21 mouse cellular contexts compared by ENCODE assay signal in genomic region chr1:91201122-91201521, GRCm38 (mm10). TPM values are rescaled to one million over a fixed set of nuclear protein-coding genes. Genes with fewer than 3 reads are reported as not detected.
DNase-seq lines count a peak whose midpoint lies in the region; ATAC-seq and TF ChIP-seq lines count a peak whose summit lies in the region.
"Had no signal": no experiment of that assay in that cellular context is flagged by ENCODE, and none has a peak within 500 bp of the region (broad histone marks: within the 10 kb centered on the region; RNA-seq: fewer than 3 reads in every experiment).

No protein-coding gene starts in this region.

- peaks cover 14% of the 10 kb centered on the region for H3K4me1 ChIP-seq in forebrain, embryonic 16.5 days (replicated peaks; ENCODE audit: control insufficient read depth, insufficient read depth, low read length)
- 0 out of 2 replicates have a peak, but pooled peaks cover 3% of the 10 kb centered on the region for H3K4me1 ChIP-seq in forebrain, embryonic 10.5 days
- H3K4me1 ChIP-seq: forebrain, embryonic 12.5 days had no signal

- no peak for TF ChIP-seq POLR2A in brain, embryonic 14.5 days (IDR thresholded peaks at IDR 0.05; ENCODE audit: borderline replicate concordance, extremely low read depth, insufficient read depth, insufficient read length, poor library complexity, severe bottlenecking)

- no peak for TF ChIP-seq CTCF in layer of hippocampus, adult 2 months (conservative IDR thresholded peaks at IDR 0.05)
- TF ChIP-seq CTCF in brain, embryonic 14.5 days (IDR thresholded peaks at IDR 0.05; ENCODE audit: borderline replicate concordance, extremely low read depth, insufficient read depth, insufficient read length), result no peak

- peak; percentile 59; the same call in 1 of the 2 replicates for ATAC-seq in forebrain, embryonic 16.5 days
- ATAC-seq in activated CD4-positive, CD25-positive, alpha-beta regulatory T cell, adult 4 months, result no peak
- ATAC-seq: hindbrain, embryonic 16.5 days had no signal

- H3K9me3 ChIP-seq in forebrain, embryonic 16.5 days (ENCODE audit: control insufficient read depth, low read length), result no peaks in the 10 kb centered on the region
- H3K9me3 ChIP-seq in forebrain, embryonic 10.5 days, result no peaks in the 10 kb centered on the region
- H3K9me3 ChIP-seq: forebrain, embryonic 12.5 days; heart, embryonic 10.5 days; hindbrain, embryonic 12.5 days had no signal

- no peak overlapping the region for H3K4me2 ChIP-seq in forebrain, embryonic 16.5 days (ENCODE audit: low read length)
- H3K4me2 ChIP-seq: forebrain, embryonic 12.5 days; hindbrain, embryonic 12.5 days had no signal

- H3K27me3 ChIP-seq in forebrain, embryonic 16.5 days (replicated peaks; ENCODE audit: control insufficient read depth, insufficient read depth, low read length), result no peaks in the 10 kb centered on the region
- no peaks in the 10 kb centered on the region for H3K27me3 ChIP-seq in forebrain, embryonic 10.5 days (ENCODE audit: poor library complexity, severe bottlenecking)
- H3K27me3 ChIP-seq: forebrain, embryonic 12.5 days; hindbrain, embryonic 12.5 days had no signal

- H3K9ac ChIP-seq in forebrain, embryonic 16.5 days (replicated peaks; ENCODE audit: low read depth, low read length), result no peak overlapping the region
- H3K9ac ChIP-seq: forebrain, embryonic 12.5 days; hindbrain, embryonic 12.5 days had no signal

- no peaks in the 10 kb centered on the region for H3K36me3 ChIP-seq in forebrain, embryonic 16.5 days (ENCODE audit: control insufficient read depth, insufficient read depth)
- no peaks in the 10 kb centered on the region for H3K36me3 ChIP-seq in forebrain, embryonic 10.5 days (replicated peaks)
- H3K36me3 ChIP-seq: forebrain, embryonic 12.5 days; heart, embryonic 10.5 days; hindbrain, embryonic 12.5 days had no signal

- no peak overlapping the region for H3K27ac ChIP-seq in forebrain, embryonic 16.5 days (ENCODE audit: low read length)
- H3K27ac ChIP-seq in forebrain, embryonic 10.5 days, result no peak overlapping the region
- peak overlapping the region; percentile 71 for H3K27ac ChIP-seq in layer of hippocampus, adult 2 months
- H3K27ac ChIP-seq: forebrain, embryonic 12.5 days; gastrocnemius, adult 2 months; heart, embryonic 10.5 days; hindbrain, embryonic 12.5 days had no signal

- no peak for DNase-seq in forebrain, embryonic 10.5 days (ENCODE audit: extremely low spot score, low spot score)
- no peak for DNase-seq in layer of hippocampus, adult 2 months (ENCODE audit: low spot score in 2 of 2)
- DNase-seq in layer of hippocampus, adult 9-10 months (ENCODE audit: low spot score), result no peak
- peak; percentile 17 for DNase-seq in NIH3T3 (ENCODE audit: low read depth)
- peak; percentile 75 for DNase-seq in brain, embryonic 14.5 days (ENCODE audit: low read depth)
- DNase-seq: adrenal gland, postnatal 10 days; cerebellum, adult 18-20 months; cerebellum, adult 9-11 months; cerebellum, postnatal 36 days; gastrocnemius, adult 2 months; gastrocnemius, postnatal 25 days; heart, postnatal 10 days; heart, postnatal 4 days; kidney, adult 11 months; kidney, adult 9 months had no signal

- no peak overlapping the region for H3K4me3 ChIP-seq in forebrain, embryonic 16.5 days (replicated peaks; ENCODE audit: low read length)
- no peak overlapping the region for H3K4me3 ChIP-seq in forebrain, embryonic 10.5 days
- no peak overlapping the region for H3K4me3 ChIP-seq in layer of hippocampus, adult 2 months
- H3K4me3 ChIP-seq: forebrain, embryonic 12.5 days; gastrocnemius, adult 2 months; heart, embryonic 10.5 days; hindbrain, embryonic 12.5 days had no signal

- 19% methylated on average over 3 of the region's 3 CpGs for WGBS in forebrain, embryonic 16.5 days
- 63% methylated on average over 3 of the region's 3 CpGs for WGBS in forebrain, embryonic 10.5 days

RNA-seq across cellular contexts. Expression of gene Ramp1, which starts 21.5 kb away (rescaled TPM):
- 4.1 and 5.2 TPM in 2 replicates for polyA plus RNA-seq in forebrain, embryonic 16.5 days (2015; fragmentation: Nextera tagmentation; extraction: Ambion mirVana)
- 0.06 and 0.10 TPM in 2 replicates for polyA plus RNA-seq in forebrain, embryonic 10.5 days (2016; fragmentation: Nextera tagmentation; extraction: Ambion mirVana)
- total RNA-seq in layer of hippocampus, adult 2 months (2021), result 10 to 100 TPM; 57.2 to 61.5 TPM
- polyA plus RNA-seq in brain, embryonic 14.5 days (2012; rRNA removed), result 2.6 and 3.8 TPM in 2 replicates
- polyA plus RNA-seq in activated CD4-positive, CD25-positive, alpha-beta regulatory T cell, adult 4 months (2017; shearing (Covaris generic)), result 10 to 100 TPM; 25.3 to 30.0 TPM

RNA-seq across cellular contexts. Expression of gene Ube2f, which starts 49.0 kb away (rescaled TPM):
- 67.7 and 67.9 TPM in 2 replicates for polyA plus RNA-seq in forebrain, embryonic 16.5 days (2015; fragmentation: Nextera tagmentation; extraction: Ambion mirVana)
- 95.3 and 99.9 TPM in 2 replicates for polyA plus RNA-seq in forebrain, embryonic 10.5 days (2016; fragmentation: Nextera tagmentation; extraction: Ambion mirVana)
- 10 to 100 TPM; 44.9 to 50.7 TPM for total RNA-seq in layer of hippocampus, adult 2 months (2021)
- polyA plus RNA-seq in brain, embryonic 14.5 days (2012; rRNA removed), result 45.8 and 58.6 TPM in 2 replicates
- polyA plus RNA-seq in activated CD4-positive, CD25-positive, alpha-beta regulatory T cell, adult 4 months (2017; shearing (Covaris generic)), result 10 to 100 TPM; 74.4 to 95.6 TPM

RNA-seq across cellular contexts. Expression of gene Rbm44, which starts 56.2 kb away (rescaled TPM):
- 0.10 and 0.11 TPM in 2 replicates for polyA plus RNA-seq in forebrain, embryonic 16.5 days (2015; fragmentation: Nextera tagmentation; extraction: Ambion mirVana)
- polyA plus RNA-seq in forebrain, embryonic 10.5 days (2016; fragmentation: Nextera tagmentation; extraction: Ambion mirVana), result 0.26 and 0.67 TPM in 2 replicates
- not detected for total RNA-seq in layer of hippocampus, adult 2 months (2021)
- polyA plus RNA-seq in brain, embryonic 14.5 days (2012; rRNA removed), result 0.19 and 0.26 TPM in 2 replicates
- 1 to 10 TPM; 1.7 TPM for polyA plus RNA-seq in activated CD4-positive, CD25-positive, alpha-beta regulatory T cell, adult 4 months (2017; shearing (Covaris generic))
- total RNA-seq: gastrocnemius, adult 2 months; gastrocnemius, postnatal 25 days had no signal

Comparison
In these comparisons a context has a peak if more than half of its experiments do, and no peak if none do; other contexts are left out.
1. DNase-seq: peak in NIH3T3 (single experiment) and brain, embryonic 14.5 days (single experiment); none in forebrain, embryonic 10.5 days (single experiment), layer of hippocampus, adult 2 months (0 of 2) and layer of hippocampus, adult 9-10 months (single experiment).